Mouse (Mus musculus): ENCODE measurements around the gene Bpnt1. TPM values are rescaled to one million over a fixed set of nuclear protein-coding genes. Genes with fewer than 3 reads are reported as not detected.

Bpnt1 gene
- polyA plus RNA-seq (2012; fragmentation: generic; extraction: Trizol), result 20.0 TPM

GRCm38 (mm10) chr1:185331983-185332430, at the start of gene Bpnt1:
Gene Bpnt1, plus strand, starts transcription at chr1:185332149.
- peaks cover 26% of the 10 kb centered on the region for H3K79me2 ChIP-seq (ENCODE audit: control insufficient read depth, insufficient read depth)
- TF ChIP-seq E2F4 (IDR thresholded peaks at IDR 0.05; ENCODE audit: insufficient read depth) (no peak), POLR2A (IDR thresholded peaks at IDR 0.05; ENCODE audit: insufficient read length, low read depth) (peak; percentile 89), POLR2AphosphoS2 (IDR thresholded peaks at IDR 0.05; ENCODE audit: insufficient read length, low read depth) (peak; percentile 97), MYOG (IDR thresholded peaks at IDR 0.05; ENCODE audit: control insufficient read depth in 1 of 3, insufficient read depth in 1 of 3, insufficient read length in 2 of 3, low read depth in 2 of 3) (no peak)

GRCm38 (mm10) chr1:185282846-185283245, 49.1 kb upstream of the Bpnt1 start:
- peaks cover 36% of the 10 kb centered on the region for H3K36me3 ChIP-seq (ENCODE audit: control insufficient read depth, insufficient read depth)
- H3K79me2 ChIP-seq (ENCODE audit: control insufficient read depth, insufficient read depth), result no peaks in the 10 kb centered on the region
- H3K4me3 ChIP-seq, result no peak overlapping the region
- H3ac ChIP-seq (ENCODE audit: control insufficient read depth, insufficient read length), result no peak overlapping the region
- TF ChIP-seq MYOG (IDR thresholded peaks at IDR 0.05; ENCODE audit: control insufficient read depth in 1 of 3, insufficient read depth in 1 of 3, insufficient read length in 2 of 3, low read depth in 2 of 3) (no peak), POLR2A (IDR thresholded peaks at IDR 0.05; ENCODE audit: insufficient read length, low read depth) (no peak), TCF3 (IDR thresholded peaks at IDR 0.05; ENCODE audit: insufficient read length, low read depth) (no peak)
- H3K4me2 ChIP-seq (ENCODE audit: low read depth), result no peak overlapping the region
- H3K27me3 ChIP-seq (ENCODE audit: control insufficient read depth, insufficient read depth, insufficient read length), result no peaks in the 10 kb centered on the region

More at GRCm38 (mm10) chr1:185331983-185332430, at the start of gene Bpnt1:
- Histone ChIP-seq H3K36me3 (ENCODE audit: control insufficient read depth, insufficient read depth) (peaks cover 2% of the 10 kb centered on the region), H3K4me2 (ENCODE audit: low read depth) (peak within 1 kb of the TSS; percentile 96), H3K4me3 (peak within 1 kb of the TSS; percentile 59), H3K27me3 (ENCODE audit: control insufficient read depth, insufficient read depth, insufficient read length) (no peaks in the 10 kb centered on the region), H3ac (ENCODE audit: control insufficient read depth, insufficient read length) (peak within 1 kb of the TSS; percentile 56)

- no peak overlapping the region for H3K4me3 ChIP-seq
- H3K27me3 ChIP-seq (ENCODE audit: control insufficient read depth, insufficient read depth, insufficient read length), result no peaks in the 10 kb centered on the region
- no peak overlapping the region for H3K4me2 ChIP-seq (ENCODE audit: low read depth)
- no peak overlapping the region for H3ac ChIP-seq (ENCODE audit: control insufficient read depth, insufficient read length)
- H3K36me3 ChIP-seq (ENCODE audit: control insufficient read depth, insufficient read depth), result peaks cover 38% of the 10 kb centered on the region
- H3K79me2 ChIP-seq (ENCODE audit: control insufficient read depth, insufficient read depth), result no peaks in the 10 kb centered on the region
- TF ChIP-seq MYOG (IDR thresholded peaks at IDR 0.05; ENCODE audit: control insufficient read depth in 1 of 3, insufficient read depth in 1 of 3, insufficient read length in 2 of 3, low read depth in 2 of 3), result no peak
- TF ChIP-seq SRF (IDR thresholded peaks at IDR 0.05; ENCODE audit: control insufficient read depth, insufficient read length, low read depth), result no peak
- no peak for TF ChIP-seq REST (IDR thresholded peaks at IDR 0.05; ENCODE audit: insufficient read depth, insufficient read length)
- no peak for TF ChIP-seq E2F4 (IDR thresholded peaks at IDR 0.05; ENCODE audit: insufficient read depth)
- no peak for TF ChIP-seq CEBPB (IDR thresholded peaks at IDR 0.05; ENCODE audit: insufficient read depth, poor library complexity, severe bottlenecking)
- TF ChIP-seq MAX (IDR thresholded peaks at IDR 0.05; ENCODE audit: low read depth), result no peak
- no peak for TF ChIP-seq MYOD1 (IDR thresholded peaks at IDR 0.05; ENCODE audit: control insufficient read depth in 1 of 3, insufficient read length in 2 of 3, low read depth in 2 of 3)
- TF ChIP-seq TCF3 (IDR thresholded peaks at IDR 0.05; ENCODE audit: insufficient read length, low read depth), result no peak
- TF ChIP-seq TCF12 (IDR thresholded peaks at IDR 0.05; ENCODE audit: insufficient read depth, poor library complexity, severe bottlenecking), result no peak
- TF ChIP-seq USF1 (IDR thresholded peaks at IDR 0.05; ENCODE audit: low read depth), result no peak
- no peak for TF ChIP-seq POLR2AphosphoS2 (IDR thresholded peaks at IDR 0.05; ENCODE audit: insufficient read length, low read depth)
- TF ChIP-seq POLR2A (IDR thresholded peaks at IDR 0.05; ENCODE audit: insufficient read length, low read depth), result no peak
Observed at GRCm38 (mm10) chr1:185283247-185283646, 48.7 kb upstream of the Bpnt1 start.

- TF ChIP-seq POLR2AphosphoS2 (IDR thresholded peaks at IDR 0.05; ENCODE audit: insufficient read length, low read depth) (peak; percentile 31), MAX (IDR thresholded peaks at IDR 0.05; ENCODE audit: low read depth) (no peak)
- no peaks in the 10 kb centered on the region for H3K79me2 ChIP-seq (ENCODE audit: control insufficient read depth, insufficient read depth)
- H3K36me3 ChIP-seq (ENCODE audit: control insufficient read depth, insufficient read depth), result peaks cover 39% of the 10 kb centered on the region
- H3K4me3 ChIP-seq, result no peak overlapping the region
- no peak overlapping the region for H3ac ChIP-seq (ENCODE audit: control insufficient read depth, insufficient read length)
- H3K4me2 ChIP-seq (ENCODE audit: low read depth), result no peak overlapping the region
- H3K27me3 ChIP-seq (ENCODE audit: control insufficient read depth, insufficient read depth, insufficient read length), result no peaks in the 10 kb centered on the region
Observed at GRCm38 (mm10) chr1:185284740-185285139, 47.2 kb upstream of the Bpnt1 start.

GRCm38 (mm10) chr1:185285171-185285570, 46.8 kb upstream of the Bpnt1 start:
- H3K79me2 ChIP-seq (ENCODE audit: control insufficient read depth, insufficient read depth), result no peaks in the 10 kb centered on the region
- H3K4me2 ChIP-seq (ENCODE audit: low read depth), result no peak overlapping the region
- no peaks in the 10 kb centered on the region for H3K27me3 ChIP-seq (ENCODE audit: control insufficient read depth, insufficient read depth, insufficient read length)
- TF ChIP-seq POLR2A (IDR thresholded peaks at IDR 0.05; ENCODE audit: insufficient read length, low read depth), result no peak
- no peak for TF ChIP-seq MYOD1 (IDR thresholded peaks at IDR 0.05; ENCODE audit: control insufficient read depth in 1 of 3, insufficient read length in 2 of 3, low read depth in 2 of 3)
- peak; percentile 47 for TF ChIP-seq POLR2AphosphoS2 (IDR thresholded peaks at IDR 0.05; ENCODE audit: insufficient read length, low read depth)
- H3ac ChIP-seq (ENCODE audit: control insufficient read depth, insufficient read length), result no peak overlapping the region
- H3K4me3 ChIP-seq, result no peak overlapping the region
- H3K36me3 ChIP-seq (ENCODE audit: control insufficient read depth, insufficient read depth), result peaks cover 39% of the 10 kb centered on the region

GRCm38 (mm10) chr1:185287066-185287465, 44.9 kb upstream of the Bpnt1 start:
- H3K27me3 ChIP-seq (ENCODE audit: control insufficient read depth, insufficient read depth, insufficient read length), result no peaks in the 10 kb centered on the region
- H3ac ChIP-seq (ENCODE audit: control insufficient read depth, insufficient read length), result no peak overlapping the region
- H3K36me3 ChIP-seq (ENCODE audit: control insufficient read depth, insufficient read depth), result peaks cover 34% of the 10 kb centered on the region
- H3K4me2 ChIP-seq (ENCODE audit: low read depth), result no peak overlapping the region
- TF ChIP-seq MAX (IDR thresholded peaks at IDR 0.05; ENCODE audit: low read depth) (no peak), SRF (IDR thresholded peaks at IDR 0.05; ENCODE audit: control insufficient read depth, insufficient read length, low read depth) (no peak), CEBPB (IDR thresholded peaks at IDR 0.05; ENCODE audit: insufficient read depth, poor library complexity, severe bottlenecking) (no peak), E2F4 (IDR thresholded peaks at IDR 0.05; ENCODE audit: insufficient read depth) (no peak), MYOD1 (IDR thresholded peaks at IDR 0.05; ENCODE audit: control insufficient read depth in 1 of 3, insufficient read length in 2 of 3, low read depth in 2 of 3) (no peak), POLR2AphosphoS2 (IDR thresholded peaks at IDR 0.05; ENCODE audit: insufficient read length, low read depth) (no peak), TCF12 (IDR thresholded peaks at IDR 0.05; ENCODE audit: insufficient read depth, poor library complexity, severe bottlenecking) (no peak), MYOG (IDR thresholded peaks at IDR 0.05; ENCODE audit: control insufficient read depth in 1 of 3, insufficient read depth in 1 of 3, insufficient read length in 2 of 3, low read depth in 2 of 3) (no peak), POLR2A (IDR thresholded peaks at IDR 0.05; ENCODE audit: insufficient read length, low read depth) (no peak), USF1 (IDR thresholded peaks at IDR 0.05; ENCODE audit: low read depth) (no peak), TCF3 (IDR thresholded peaks at IDR 0.05; ENCODE audit: insufficient read length, low read depth) (no peak), REST (IDR thresholded peaks at IDR 0.05; ENCODE audit: insufficient read depth, insufficient read length) (no peak)
- no peak overlapping the region for H3K4me3 ChIP-seq
- no peaks in the 10 kb centered on the region for H3K79me2 ChIP-seq (ENCODE audit: control insufficient read depth, insufficient read depth)
